Mouse (Mus musculus) thymus, adult 2 months (tissue): ENCODE measurements around the gene Zdhhc8. TPM values are rescaled to one million over a fixed set of nuclear protein-coding genes. Genes with fewer than 3 reads are reported as not detected.
"Not testable (repeated sequence)": the region's sequence is repeated elsewhere in the genome, so short reads cannot be mapped to it uniquely, and the experiment has no call there.

ENCODE experiments used
- DNase-seq: peaks from one replicate; pipeline ENCODE4 v3.0.0; 2021
- H3K27ac ChIP-seq: fragments of 200-500 bp; 2 replicates; pipeline ENCODE4 v1.5.1; 2012; ENCODE audit warnings: low read length, control low read depth; ENCODE audit not compliant: control insufficient read depth, insufficient read depth
- H3K27me3 ChIP-seq: fragments of 200-500 bp; 2 replicates; pipeline ENCODE4 v1.6.1; 2012; ENCODE audit warnings: mild to moderate bottlenecking, low read length, moderate library complexity, mixed read lengths; ENCODE audit not compliant: control insufficient read depth, insufficient read depth
- H3K36me3 ChIP-seq: fragments of 200-500 bp; 2 replicates; pipeline ENCODE4 v1.6.1; 2012; ENCODE audit warnings: mild to moderate bottlenecking, low read length, moderate library complexity; ENCODE audit not compliant: control insufficient read depth, insufficient read depth
- H3K4me1 ChIP-seq: fragments of 200-500 bp; replicated peaks from 2 replicates; pipeline ENCODE4 v1.6.1; 2012; ENCODE audit warnings: low read length; ENCODE audit not compliant: control insufficient read depth, insufficient read depth
- H3K4me3 ChIP-seq: fragments of 200-500 bp; 2 replicates; pipeline ENCODE4 v1.5.1; 2012; ENCODE audit warnings: mild to moderate bottlenecking, low read length, control low read depth, moderate library complexity; ENCODE audit not compliant: control insufficient read depth, insufficient read depth
- CTCF ChIP-seq: fragments of 200-500 bp; IDR thresholded peaks from 2 replicates; pipeline ENCODE4 v1.5.1; 2012; ENCODE audit warnings: mild to moderate bottlenecking, control low read depth, low read length, moderate library complexity, borderline replicate concordance; ENCODE audit not compliant: control insufficient read depth, poor library complexity, insufficient read depth; ENCODE audit errors: extremely low read depth
- POLR2A ChIP-seq: fragments of 200-500 bp; IDR thresholded peaks from 2 replicates; pipeline ENCODE4 v1.6.1; 2012; ENCODE audit warnings: mild to moderate bottlenecking, low read length, control low read depth, moderate library complexity; ENCODE audit not compliant: control insufficient read depth, poor library complexity, insufficient read depth; ENCODE audit errors: extremely low read depth
- WGBS: fragments of 180-500 bp; shearing (Covaris S2); methylation state at CpG from one replicate; pipeline ENCODE4 v1.1.7; 2018; 5-methylcytosine and 5-hydroxymethylcytosine counted together
- polyA plus RNA-seq: library from polyadenylated mRNA; depleted of rRNA; stranded (reverse); fragments of >200 nt; gene quantifications from 2 replicates; pipeline ENCODE4 v1.2.3, GENCODE M21; 2012

Gene Zdhhc8
- polyA plus RNA-seq, 1 experiment, result 316 TPM

GRCm38 (mm10) chr16:18198365-18199098, 36.4 kb downstream of the Zdhhc8 start:
- TF ChIP-seq CTCF, result no peak
- WGBS, result 93% methylated on average over 10 of the region's 10 CpGs
- H3K27me3 ChIP-seq, result no peaks in the 10 kb centered on the region

GRCm38 (mm10) chr16:18197881-18198280, 37.1 kb downstream of the Zdhhc8 start:
- no peaks in the 10 kb centered on the region for H3K27me3 ChIP-seq
- no peaks in the 10 kb centered on the region for H3K36me3 ChIP-seq
- H3K4me1 ChIP-seq, result no peaks in the 10 kb centered on the region
- TF ChIP-seq CTCF (no peak), POLR2A (no peak)
- WGBS, result 95% methylated on average over 6 of the region's 6 CpGs
- no peak for DNase-seq
- H3K27ac ChIP-seq, result no peak overlapping the region
- no peak overlapping the region for H3K4me3 ChIP-seq

More at GRCm38 (mm10) chr16:18198365-18199098, 36.4 kb downstream of the Zdhhc8 start:
- Histone ChIP-seq H3K4me1 (no peaks in the 10 kb centered on the region), H3K4me3 (no peak overlapping the region), H3K36me3 (no peaks in the 10 kb centered on the region), H3K27ac (no peak overlapping the region)
- no peak for DNase-seq

GRCm38 (mm10) chr16:18195561-18195960, 39.4 kb downstream of the Zdhhc8 start:
- not testable (repeated sequence) for H3K27ac ChIP-seq, H3K4me1 ChIP-seq, H3K36me3 ChIP-seq, H3K27me3 ChIP-seq, H3K4me3 ChIP-seq, DNase-seq
- WGBS, result 82% methylated on average over 3 of the region's 3 CpGs

- H3K36me3 ChIP-seq, result no peaks in the 10 kb centered on the region
- no peak overlapping the region for H3K4me3 ChIP-seq
- no peak overlapping the region for H3K27ac ChIP-seq
- H3K4me1 ChIP-seq, result no peaks in the 10 kb centered on the region
- no peaks in the 10 kb centered on the region for H3K27me3 ChIP-seq
- 54% methylated on average over 5 of the region's 5 CpGs for WGBS
- no peak for TF ChIP-seq POLR2A
- TF ChIP-seq CTCF, result no peak
- DNase-seq, result no peak
Observed at GRCm38 (mm10) chr16:18195068-18195467, 39.9 kb downstream of the Zdhhc8 start.

GRCm38 (mm10) chr16:18194208-18194985, 40.5 kb downstream of the Zdhhc8 start:
- DNase-seq, result no peak
- Histone ChIP-seq H3K27me3 (no peaks in the 10 kb centered on the region), H3K4me1 (no peaks in the 10 kb centered on the region), H3K4me3 (no peak overlapping the region), H3K36me3 (no peaks in the 10 kb centered on the region), H3K27ac (no peak overlapping the region)
- TF ChIP-seq CTCF (no peak), POLR2A (no peak)
- WGBS, result 90% methylated on average over 15 of the region's 15 CpGs

- no peak for TF ChIP-seq CTCF
- TF ChIP-seq POLR2A, result no peak
- no peaks in the 10 kb centered on the region for H3K27me3 ChIP-seq
- no peaks in the 10 kb centered on the region for H3K4me1 ChIP-seq
- H3K4me3 ChIP-seq, result no peak overlapping the region
- WGBS, result 97% methylated on average over 2 of the region's 2 CpGs
- H3K36me3 ChIP-seq, result no peaks in the 10 kb centered on the region
- no peak overlapping the region for H3K27ac ChIP-seq
- DNase-seq, result no peak
Observed at GRCm38 (mm10) chr16:18191006-18191405, 43.9 kb downstream of the Zdhhc8 start.

- 96% methylated on average over 3 of the region's 3 CpGs for WGBS
- H3K27me3 ChIP-seq, result no peaks in the 10 kb centered on the region
- no peak for DNase-seq
- H3K4me3 ChIP-seq, result no peak overlapping the region
- no peak overlapping the region for H3K27ac ChIP-seq
- no peaks in the 10 kb centered on the region for H3K36me3 ChIP-seq
- H3K4me1 ChIP-seq, result no peaks in the 10 kb centered on the region
- TF ChIP-seq POLR2A (no peak), CTCF (no peak)
Observed at GRCm38 (mm10) chr16:18187221-18187620, 47.7 kb downstream of the Zdhhc8 start.
